Mouse (Mus musculus) embryonic facial prominence, embryonic 14.5 days (tissue): Measurements from ENCODE around the gene Tyrobp. TPM values are rescaled to one million over a fixed set of nuclear protein-coding genes. Genes with fewer than 3 reads are reported as not detected.

ENCODE experiments used
- ATAC-seq: fragments of 200-750 bp; cut with Nextera tagmentation; 2 replicates; pipeline ENCODE4 v1.8.0; 2017; ENCODE audit warnings: low read depth, moderate number of reproducible peaks, moderate TSS enrichment
- DNase-seq: peaks from one replicate; pipeline ENCODE4 v3.0.0-alpha.2; 2015; ENCODE audit warnings: low spot score
- H3K27ac ChIP-seq: fragments of 300-500 bp; sonication (generic); replicated peaks from 2 replicates; pipeline ENCODE4 v1.5.1; 2014; ENCODE audit warnings: low read depth, mild to moderate bottlenecking, low read length, moderate library complexity
- H3K27me3 ChIP-seq: fragments of 300-500 bp; sonication (generic); replicated peaks from 2 replicates; pipeline ENCODE4 v1.6.1; 2014; ENCODE audit warnings: low read length; ENCODE audit not compliant: control insufficient read depth, insufficient read depth
- H3K36me3 ChIP-seq: fragments of 300-500 bp; sonication (generic); 2 replicates; pipeline ENCODE4 v1.6.1; 2014; ENCODE audit warnings: low read length, mixed read lengths; ENCODE audit not compliant: control insufficient read depth, insufficient read depth
- H3K4me1 ChIP-seq: fragments of 300-500 bp; sonication (generic); 2 replicates; pipeline ENCODE4 v1.6.1; 2014; ENCODE audit warnings: antibody characterized with exemption, low read length; ENCODE audit not compliant: control insufficient read depth, insufficient read depth
- H3K4me2 ChIP-seq: fragments of 300-500 bp; sonication (generic); 2 replicates; pipeline ENCODE4 v1.6.1; 2014; ENCODE audit warnings: low read depth, mild to moderate bottlenecking, low read length, moderate library complexity, mixed read lengths
- H3K4me3 ChIP-seq: fragments of 300-500 bp; sonication (generic); 2 replicates; pipeline ENCODE4 v1.5.1; 2014; ENCODE audit warnings: low read depth, mild to moderate bottlenecking, low read length
- H3K9ac ChIP-seq: fragments of 300-500 bp; sonication (generic); 2 replicates; pipeline ENCODE4 v1.6.1; 2014; ENCODE audit warnings: low read depth, mild to moderate bottlenecking, low read length, moderate library complexity, mixed read lengths
- H3K9me3 ChIP-seq: fragments of 300-500 bp; sonication (generic); 2 replicates; pipeline ENCODE4 v1.6.1; 2016; ENCODE audit warnings: low read length; ENCODE audit not compliant: control insufficient read depth
- WGBS: fragments of 180-500 bp; shearing (Covaris S2); extraction: QIAGEN DNeasy Blood & Tissue Kit; methylation state at CpG from one replicate; pipeline ENCODE4 v1.1.7; 2014; 5-methylcytosine and 5-hydroxymethylcytosine counted together
- polyA plus RNA-seq: library from polyadenylated mRNA; unstranded; fragments of >200 nt; fragmentation: Nextera tagmentation; extraction: Ambion mirVana; gene quantifications from 2 replicates; pipeline ENCODE4 v1.2.1, GENCODE M21; 2014

The Tyrobp gene
- polyA plus RNA-seq, 1 experiment from 2014 or later = 97.0 TPM

GRCm38 (mm10) chr7:30444154-30444970, 30.8 kb downstream of the Tyrobp start:
- ATAC-seq (peak; percentile 34), DNase-seq (peak; percentile 79)
- peak overlapping the region; percentile 84 for H3K4me2 ChIP-seq
- peak overlapping the region; percentile 69 for H3K4me3 ChIP-seq
- WGBS = under 1% methylated on average over 35 of the region's 38 CpGs
- peaks cover 13% of the 10 kb centered on the region for H3K4me1 ChIP-seq
- peaks cover 17% of the 10 kb centered on the region; the same call in 1 of the 2 replicates for H3K36me3 ChIP-seq
- H3K27me3 ChIP-seq = peaks cover 11% of the 10 kb centered on the region; the same call in 1 of the 2 replicates
- H3K9me3 ChIP-seq = no peaks in the 10 kb centered on the region
- peak overlapping the region; percentile 75 for H3K27ac ChIP-seq
- H3K9ac ChIP-seq = peak overlapping the region; percentile 76

- 0% methylated on average over 21 of the region's 72 CpGs for WGBS
These were observed 31.6 kb downstream of the Tyrobp start, which contains the start of gene Aplp1 for GRCm38 (mm10) chr7:30444971-30445751. Gene Aplp1 (minus strand): TSS chr7:30445535.

GRCm38 (mm10) chr7:30450241-30450640, 36.7 kb downstream of the Tyrobp start:
- Histone ChIP-seq H3K4me3 (no peak overlapping the region), H3K36me3 (no peaks in the 10 kb centered on the region), H3K4me1 (no peaks in the 10 kb centered on the region; the same call in 1 of the 2 replicates), H3K27ac (no peak overlapping the region), H3K9ac (no peak overlapping the region), H3K4me2 (no peak overlapping the region), H3K27me3 (peaks cover 38% of the 10 kb centered on the region), H3K9me3 (no peaks in the 10 kb centered on the region)
- WGBS = 71% methylated on average over 7 of the region's 7 CpGs
- no peak for ATAC-seq
- DNase-seq = no peak

More at GRCm38 (mm10) chr7:30444971-30445751, 31.6 kb downstream of the Tyrobp start, which contains the start of gene Aplp1:
- Histone ChIP-seq H3K4me3 (peak within 1 kb of the TSS; percentile 69), H3K36me3 (peaks cover 10% of the 10 kb centered on the region; the same call in 1 of the 2 replicates), H3K4me1 (peaks cover 13% of the 10 kb centered on the region), H3K4me2 (peak within 1 kb of the TSS; percentile 84), H3K27me3 (peaks cover 11% of the 10 kb centered on the region; the same call in 1 of the 2 replicates), H3K9ac (peak within 1 kb of the TSS; percentile 76), H3K27ac (peak within 1 kb of the TSS; percentile 75), H3K9me3 (no peaks in the 10 kb centered on the region)
- peak; percentile 87 for ATAC-seq
- DNase-seq = peak; percentile 64

GRCm38 (mm10) chr7:30453327-30453726, 39.8 kb downstream of the Tyrobp start:
- H3K27ac ChIP-seq = no peak overlapping the region
- no peaks in the 10 kb centered on the region for H3K36me3 ChIP-seq
- no peak for ATAC-seq
- H3K4me3 ChIP-seq = no peak overlapping the region
- peaks cover 8% of the 10 kb centered on the region for H3K4me1 ChIP-seq
- peaks cover 5% of the 10 kb centered on the region; the same call in 1 of the 2 replicates for H3K9me3 ChIP-seq
- DNase-seq = no peak
- H3K4me2 ChIP-seq = no peak overlapping the region
- H3K27me3 ChIP-seq = peaks cover 68% of the 10 kb centered on the region
- no peak overlapping the region for H3K9ac ChIP-seq
- 18% methylated on average over 23 of the region's 25 CpGs for WGBS

GRCm38 (mm10) chr7:30453766-30454165, 40.2 kb downstream of the Tyrobp start:
- 3% methylated on average over 25 of the region's 25 CpGs for WGBS
- H3K36me3 ChIP-seq = no peaks in the 10 kb centered on the region
- peaks cover 8% of the 10 kb centered on the region for H3K4me1 ChIP-seq
- DNase-seq (peak; percentile 47), ATAC-seq (no peak)
- no peak overlapping the region for H3K4me2 ChIP-seq
- no peak overlapping the region for H3K27ac ChIP-seq
- H3K27me3 ChIP-seq = peaks cover 73% of the 10 kb centered on the region
- H3K9me3 ChIP-seq = peaks cover 5% of the 10 kb centered on the region; the same call in 1 of the 2 replicates
- no peak overlapping the region for H3K9ac ChIP-seq
- H3K4me3 ChIP-seq = no peak overlapping the region

- Histone ChIP-seq H3K36me3 (no peaks in the 10 kb centered on the region), H3K4me3 (no peak overlapping the region), H3K4me1 (peaks cover 8% of the 10 kb centered on the region), H3K27ac (no peak overlapping the region), H3K4me2 (no peak overlapping the region), H3K9me3 (peaks cover 5% of the 10 kb centered on the region; the same call in 1 of the 2 replicates), H3K9ac (no peak overlapping the region), H3K27me3 (peaks cover 78% of the 10 kb centered on the region)
- 9% methylated on average over 6 of the region's 6 CpGs for WGBS
- ATAC-seq (no peak), DNase-seq (no peak)
These were observed 40.7 kb downstream of the Tyrobp start for GRCm38 (mm10) chr7:30454259-30454658.

GRCm38 (mm10) chr7:30456487-30456886, 42.9 kb downstream of the Tyrobp start:
- peaks cover 93% of the 10 kb centered on the region for H3K27me3 ChIP-seq
- no peak overlapping the region; the same call in 1 of the 2 replicates for H3K4me3 ChIP-seq
- peaks cover 5% of the 10 kb centered on the region; the same call in 1 of the 2 replicates for H3K9me3 ChIP-seq
- peak overlapping the region; percentile 37 for H3K4me2 ChIP-seq
- ATAC-seq (no peak), DNase-seq (no peak)
- H3K9ac ChIP-seq = 0 out of 2 replicates have a peak overlapping the region, but pooled peaks have one; percentile 5
- H3K27ac ChIP-seq = no peak overlapping the region
- 2% methylated on average over 9 of the region's 9 CpGs for WGBS
- H3K36me3 ChIP-seq = no peaks in the 10 kb centered on the region
- H3K4me1 ChIP-seq = peaks cover 8% of the 10 kb centered on the region

GRCm38 (mm10) chr7:30456911-30457628, 43.5 kb downstream of the Tyrobp start:
- no peak for DNase-seq
- Histone ChIP-seq H3K27ac (no peak overlapping the region), H3K4me3 (peak overlapping the region; percentile 25), H3K27me3 (peaks cover 97% of the 10 kb centered on the region), H3K4me1 (peaks cover 8% of the 10 kb centered on the region), H3K36me3 (no peaks in the 10 kb centered on the region), H3K9ac (peak overlapping the region; percentile 34; the same call in 1 of the 2 replicates), H3K9me3 (peaks cover 5% of the 10 kb centered on the region; the same call in 1 of the 2 replicates), H3K4me2 (peak overlapping the region; percentile 37)
- no peak for ATAC-seq
- WGBS = 2% methylated on average over 29 of the region's 31 CpGs
